Mouse (Mus musculus): ENCODE data around the gene Pinlyp. TPM values are rescaled to one million over a fixed set of nuclear protein-coding genes. Genes with fewer than 3 reads are reported as not detected.

Gene Pinlyp
- polyA plus RNA-seq, 1 experiment from 2014 or later: not detected

DNA sequence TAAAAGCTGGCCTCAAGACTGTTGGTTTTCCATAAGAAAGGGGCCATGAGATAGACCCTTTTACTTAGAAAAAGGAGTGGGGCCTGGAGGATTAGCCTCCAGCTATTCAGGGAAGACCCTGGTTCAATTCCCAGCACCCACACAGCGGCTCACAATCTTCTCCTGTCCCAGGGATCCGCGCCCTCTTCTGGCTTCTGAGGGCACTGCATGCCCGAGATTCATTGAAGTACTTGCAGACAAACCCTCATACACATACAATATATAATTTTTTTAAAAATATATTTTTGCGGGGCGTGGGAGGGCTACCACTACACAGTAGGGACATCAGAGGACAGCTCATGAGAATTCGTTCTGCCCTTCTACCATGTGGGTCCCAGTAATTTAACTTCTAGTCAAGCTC, 45.0 kb downstream of the Pinlyp start:
- H3K4me3 ChIP-seq (ENCODE audit: control insufficient read depth in 1 of 2, insufficient read depth in 1 of 2, low read depth in 1 of 2, low read length in 2 of 2): 0 out of 4 replicates have a peak overlapping the region, but pooled peaks of 1 of the 2 experiments have one; percentile 34
- no peak overlapping the region for H3K9ac ChIP-seq (ENCODE audit: low read length)
- no peak for ATAC-seq (ENCODE audit: insufficient number of reproducible peaks, insufficient read depth, low FRiP score, low read depth)
- H3K27ac ChIP-seq (replicated peaks in 1 of 2; ENCODE audit: control insufficient read depth in 1 of 2, insufficient read depth in 1 of 2, low read depth in 2 of 2, low read length in 2 of 2): no peak overlapping the region
- H3K4me1 ChIP-seq (ENCODE audit: control insufficient read depth in 2 of 2, insufficient read depth in 2 of 2, low read length in 2 of 2): peaks cover 16 to 28% of the 10 kb centered on the region in 2 experiments
- H3K4me2 ChIP-seq (ENCODE audit: low read length): no peak overlapping the region
- 19% methylated on average over 7 of the region's 7 CpGs for WGBS
- H3K27me3 ChIP-seq (ENCODE audit: control insufficient read depth, insufficient read depth, low read length): peaks cover 67% of the 10 kb centered on the region
- H3K36me3 ChIP-seq (ENCODE audit: control insufficient read depth, insufficient read depth, low read length): no peaks in the 10 kb centered on the region
- peaks cover 5% of the 10 kb centered on the region for H3K9me3 ChIP-seq (ENCODE audit: control insufficient read depth, low read length)

DNA sequence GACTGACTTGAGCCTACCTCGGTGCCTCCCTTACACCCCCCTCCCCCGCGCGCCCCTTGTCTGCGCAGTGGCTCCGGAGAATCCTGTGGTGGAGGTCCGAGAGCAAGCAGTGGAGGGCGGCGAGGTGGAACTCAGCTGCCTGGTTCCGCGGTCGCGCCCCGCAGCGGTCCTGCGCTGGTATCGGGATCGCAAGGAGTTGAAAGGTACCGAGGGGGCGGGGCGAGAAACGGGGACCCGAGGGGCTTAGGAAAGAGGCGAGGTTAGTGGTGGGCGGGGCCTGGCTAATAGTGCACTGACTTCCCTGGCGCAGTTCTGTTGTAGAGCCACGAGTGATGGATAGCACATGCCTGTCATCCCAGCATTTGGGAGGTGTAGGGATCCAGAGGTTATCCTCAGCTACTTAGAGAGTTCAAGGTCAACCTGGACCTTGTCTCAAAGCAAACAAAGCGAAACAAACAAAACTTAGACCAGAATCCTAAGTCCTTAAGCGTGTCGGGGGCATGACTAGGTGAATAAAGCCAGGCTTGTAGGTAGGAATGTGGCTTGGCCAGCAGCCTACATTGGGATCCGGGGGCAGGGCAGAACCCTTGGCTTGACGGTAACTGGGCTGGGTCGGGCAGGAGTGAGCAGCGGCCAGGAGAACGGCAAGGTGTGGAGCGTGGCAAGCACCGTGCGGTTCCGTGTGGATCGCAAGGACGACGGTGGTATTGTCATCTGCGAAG, 45.9 kb downstream of the Pinlyp start:
- Histone ChIP-seq H3K27ac (replicated peaks in 1 of 2; ENCODE audit: control insufficient read depth in 1 of 2, insufficient read depth in 1 of 2, low read depth in 2 of 2, low read length in 2 of 2) (no peak overlapping the region), H3K4me1 (ENCODE audit: control insufficient read depth in 2 of 2, insufficient read depth in 2 of 2, low read length in 2 of 2) (peaks cover 9 to 19% of the 10 kb centered on the region in 2 experiments; a peak in 3 of 4 replicates), H3K9me3 (ENCODE audit: control insufficient read depth, low read length) (peaks cover 5% of the 10 kb centered on the region), H3K4me3 (ENCODE audit: control insufficient read depth in 1 of 2, insufficient read depth in 1 of 2, low read depth in 1 of 2, low read length in 2 of 2) (peak overlapping the region; percentile 30 to 34; a peak in 3 of 4 replicates), H3K27me3 (ENCODE audit: control insufficient read depth, insufficient read depth, low read length) (peaks cover 67% of the 10 kb centered on the region), H3K9ac (ENCODE audit: low read length) (peak overlapping the region; percentile 27), H3K4me2 (ENCODE audit: low read length) (peak overlapping the region; percentile 66), H3K36me3 (ENCODE audit: control insufficient read depth, insufficient read depth, low read length) (no peaks in the 10 kb centered on the region)
- no peak for ATAC-seq (ENCODE audit: insufficient number of reproducible peaks, insufficient read depth, low FRiP score, low read depth)
- WGBS: 9% methylated on average over 43 of the region's 43 CpGs

Other genes with a start within 250 kb of the Pinlyp start
- 12.9 and 15.9 TPM in 2 replicates for gene Zfp61, start 244.9 kb downstream of the Pinlyp start, polyA plus RNA-seq (2014; fragmentation: Nextera tagmentation; extraction: Ambion mirVana)
- 4.5 and 6.3 TPM in 2 replicates for gene Zfp94, start 229.5 kb downstream of the Pinlyp start, polyA plus RNA-seq (2014; fragmentation: Nextera tagmentation; extraction: Ambion mirVana)
- not detected in 2 replicates for gene Tescl, start 212.2 kb downstream of the Pinlyp start, polyA plus RNA-seq (2014; fragmentation: Nextera tagmentation; extraction: Ambion mirVana)
- not detected in 2 replicates for gene Lypd5, start 196.9 kb downstream of the Pinlyp start, polyA plus RNA-seq (2014; fragmentation: Nextera tagmentation; extraction: Ambion mirVana)
- gene Kcnn4, start 175.9 kb downstream of the Pinlyp start, polyA plus RNA-seq (2014; fragmentation: Nextera tagmentation; extraction: Ambion mirVana): 1.4 and 1.8 TPM in 2 replicates
- 18.4 and 20.7 TPM in 2 replicates for gene Smg9, start 146.5 kb downstream of the Pinlyp start, polyA plus RNA-seq (2014; fragmentation: Nextera tagmentation; extraction: Ambion mirVana)
- not detected in 2 replicates for gene Irgc1, start 93.8 kb downstream of the Pinlyp start, polyA plus RNA-seq (2014; fragmentation: Nextera tagmentation; extraction: Ambion mirVana)
- 7.9 and 8.2 TPM in 2 replicates for gene Plaur, start 83.6 kb downstream of the Pinlyp start, polyA plus RNA-seq (2014; fragmentation: Nextera tagmentation; extraction: Ambion mirVana)
- 0.46 and 0.47 TPM in 2 replicates for gene Cadm4, start 64.1 kb downstream of the Pinlyp start, polyA plus RNA-seq (2014; fragmentation: Nextera tagmentation; extraction: Ambion mirVana)
- gene Zfp428, start 39.1 kb downstream of the Pinlyp start, polyA plus RNA-seq (2014; fragmentation: Nextera tagmentation; extraction: Ambion mirVana): 23.7 and 28.2 TPM in 2 replicates
- 0.38 TPM in 1 of 2 replicates, not detected in the other for gene AC161166.1, start 33.7 kb downstream of the Pinlyp start, polyA plus RNA-seq (2014; fragmentation: Nextera tagmentation; extraction: Ambion mirVana)
- gene Irgq, start 15.4 kb downstream of the Pinlyp start, polyA plus RNA-seq (2014; fragmentation: Nextera tagmentation; extraction: Ambion mirVana): 7.4 and 8.0 TPM in 2 replicates
- gene Xrcc1, start 171 bp upstream of the Pinlyp start, polyA plus RNA-seq (2014; fragmentation: Nextera tagmentation; extraction: Ambion mirVana): 54.6 and 57.4 TPM in 2 replicates
- gene Ethe1, start 41.4 kb upstream of the Pinlyp start, polyA plus RNA-seq (2014; fragmentation: Nextera tagmentation; extraction: Ambion mirVana): 24.8 and 26.2 TPM in 2 replicates
- gene Zfp575, start 41.5 kb upstream of the Pinlyp start, polyA plus RNA-seq (2014; fragmentation: Nextera tagmentation; extraction: Ambion mirVana): 0.36 and 0.49 TPM in 2 replicates
- gene Phldb3, start 64.6 kb upstream of the Pinlyp start, polyA plus RNA-seq (2014; fragmentation: Nextera tagmentation; extraction: Ambion mirVana): 0.08 TPM in 1 of 2 replicates, not detected in the other
- gene Lypd3, start 90.4 kb upstream of the Pinlyp start, polyA plus RNA-seq (2014; fragmentation: Nextera tagmentation; extraction: Ambion mirVana): not detected in 2 replicates
- not detected in 2 replicates for gene Tex101, start 130.6 kb upstream of the Pinlyp start, polyA plus RNA-seq (2014; fragmentation: Nextera tagmentation; extraction: Ambion mirVana)
- gene BC049730, start 163.1 kb upstream of the Pinlyp start, polyA plus RNA-seq (2014; fragmentation: Nextera tagmentation; extraction: Ambion mirVana): not detected in 2 replicates
- not detected in 2 replicates for gene Gm4763, start 180.8 kb upstream of the Pinlyp start, polyA plus RNA-seq (2014; fragmentation: Nextera tagmentation; extraction: Ambion mirVana)
- not detected in 2 replicates for gene Cd177, start 214.2 kb upstream of the Pinlyp start, polyA plus RNA-seq (2014; fragmentation: Nextera tagmentation; extraction: Ambion mirVana)
- gene Ceacam10, start 231.1 kb upstream of the Pinlyp start, polyA plus RNA-seq (2014; fragmentation: Nextera tagmentation; extraction: Ambion mirVana): not detected in 2 replicates

All from heart, embryonic 14.5 days (tissue).